Mouse (Mus musculus): ENCODE results near the gene Mrps16.
A peak's percentile ranks its signal among the peaks of the same experiment; 100 is the strongest.

Gene Mrps16

DNA sequence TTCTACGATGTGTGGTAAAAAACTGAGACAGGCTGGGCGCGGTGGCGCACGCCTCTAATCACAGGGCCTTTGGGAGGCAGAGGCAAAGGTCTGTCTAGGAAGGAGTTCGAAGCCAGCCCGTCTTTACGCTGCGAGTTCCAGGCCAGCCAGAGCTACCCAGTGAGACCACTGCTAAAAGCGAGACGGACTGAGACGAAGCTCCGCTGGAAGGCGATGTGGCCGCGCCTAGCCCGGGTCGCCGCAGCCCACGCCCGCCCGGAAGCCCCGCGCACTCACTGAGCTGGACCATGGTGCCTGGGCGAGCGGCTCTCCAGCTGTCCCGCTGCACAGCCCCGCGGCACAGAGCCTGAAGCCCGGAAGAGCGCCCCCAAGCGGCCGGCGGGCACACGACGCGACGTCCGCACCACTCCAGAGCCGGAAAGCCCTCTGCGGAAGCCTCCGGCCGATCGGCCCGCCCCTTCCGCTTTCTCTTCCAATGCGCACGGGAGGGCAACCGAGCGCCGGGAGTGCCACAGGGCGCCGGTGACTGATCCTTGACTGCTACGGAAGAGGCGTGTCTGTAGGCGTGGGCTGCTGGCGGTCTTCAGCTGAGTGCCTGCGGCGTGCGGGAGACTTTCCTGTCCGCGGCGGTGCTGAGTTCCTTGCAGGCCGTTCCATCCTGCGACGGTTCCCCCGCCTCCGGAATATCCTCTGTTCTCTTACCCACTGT, at the start of gene Mrps16:
Gene Mrps16 (minus strand): TSS at position 430 of the 709 bp plus-strand sequence.
- peak; percentile 95 for DNase-seq (ENCODE audit: low spot score)

DNA sequence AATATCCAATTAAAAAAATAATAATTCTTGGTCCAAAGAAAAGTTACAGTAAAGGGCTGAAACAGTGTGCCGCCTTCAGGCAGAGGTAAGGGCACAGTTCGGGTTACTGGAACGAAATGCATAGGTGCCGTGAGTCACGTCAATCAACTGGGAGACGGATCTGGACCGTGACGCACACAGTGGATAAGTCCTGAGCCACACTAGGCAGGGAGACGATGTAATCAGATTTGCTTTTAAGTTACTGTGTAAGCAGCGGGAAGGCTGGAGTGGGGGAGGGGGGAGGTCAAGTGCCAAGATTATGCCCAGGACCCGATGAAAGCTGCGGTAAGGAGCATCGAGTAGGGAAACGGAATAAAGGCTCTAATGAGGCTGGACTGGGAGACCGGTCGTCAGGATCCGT, 48.8 kb upstream of the Mrps16 start:
- DNase-seq (ENCODE audit: low spot score): no peak

DNA sequence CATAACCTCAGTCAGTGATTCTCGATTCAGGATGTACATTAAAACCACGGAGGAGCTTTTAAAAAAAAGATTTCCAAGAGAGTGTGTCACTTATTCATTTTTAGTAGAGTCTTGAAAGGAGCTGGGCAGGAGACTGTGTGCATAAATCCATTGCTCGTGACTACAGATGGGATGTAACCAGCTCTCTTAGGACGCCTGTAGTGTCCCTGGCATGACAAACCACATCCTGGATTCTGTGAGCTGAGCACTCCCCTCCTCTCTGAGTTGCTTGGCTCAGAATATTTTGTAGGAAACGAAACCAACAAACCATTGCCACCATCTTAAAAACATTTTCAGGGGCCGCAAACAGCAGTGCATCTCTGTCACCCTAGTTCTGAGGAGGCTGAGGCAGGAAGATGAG, 43.5 kb upstream of the Mrps16 start:
- no peak for DNase-seq (ENCODE audit: low spot score)

DNA sequence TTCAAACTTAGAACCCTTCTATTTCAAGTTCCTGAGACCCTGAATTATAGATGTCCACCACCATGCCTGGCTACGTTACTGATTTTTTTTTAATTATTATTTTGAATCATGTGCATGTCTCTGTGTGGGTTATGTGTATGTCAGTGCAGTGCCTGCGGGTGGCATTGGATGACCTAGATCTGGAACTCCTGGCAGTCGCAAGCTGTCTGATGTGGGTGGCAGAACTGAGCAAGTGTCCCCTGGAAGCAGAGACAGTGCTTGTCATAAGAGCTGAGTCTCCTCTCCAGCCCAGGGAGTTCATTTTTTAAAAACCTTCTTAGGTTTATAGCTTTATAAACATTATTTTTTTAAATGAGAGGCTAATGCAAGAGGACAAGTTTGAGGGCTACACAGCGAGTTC, 39.0 kb upstream of the Mrps16 start:
- no peak for DNase-seq (ENCODE audit: low spot score)

DNA sequence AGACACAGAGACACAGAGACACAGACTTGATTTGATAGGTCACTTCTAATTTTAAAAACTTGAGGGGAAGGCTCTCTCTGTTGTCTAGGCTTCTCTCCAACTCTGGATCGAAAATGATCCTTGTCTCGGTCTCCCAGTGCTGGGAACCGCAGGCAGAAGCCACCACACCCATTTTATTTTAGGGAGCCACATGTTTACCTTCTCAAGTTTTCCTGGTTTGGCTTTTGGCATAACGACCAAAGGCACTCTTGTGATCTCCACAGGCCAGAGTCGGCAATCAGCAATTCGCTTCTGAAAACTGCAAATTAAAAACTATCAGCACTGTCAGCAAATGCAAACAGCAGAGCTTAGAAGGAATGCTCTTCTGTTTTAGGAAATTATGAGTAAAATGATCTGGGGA, 38.3 kb upstream of the Mrps16 start:
- no peak for DNase-seq (ENCODE audit: low spot score)

DNA sequence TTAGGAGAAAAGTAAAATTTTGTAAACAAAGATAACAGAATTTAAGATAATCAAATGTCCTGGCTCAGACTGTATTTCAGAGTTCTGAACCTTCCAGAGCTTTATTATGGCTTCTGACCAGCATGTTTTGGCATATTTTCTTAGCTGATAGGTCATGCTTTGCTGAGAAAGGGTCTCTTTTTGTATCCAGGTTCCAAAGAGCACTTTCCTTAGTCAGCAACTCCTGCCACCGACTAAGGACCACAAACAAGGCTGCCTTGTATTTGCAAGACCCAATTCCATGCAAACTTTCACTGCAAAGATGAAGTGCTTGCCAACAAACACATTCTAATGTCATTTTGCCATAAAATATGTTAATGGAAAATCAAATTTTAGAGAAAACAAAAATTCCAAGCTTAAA, 36.4 kb upstream of the Mrps16 start:
- DNase-seq (ENCODE audit: low spot score): no peak

- DNase-seq (ENCODE audit: low spot score): no peak
These were observed 35.2 kb upstream of the Mrps16 start for GRCm38 (mm10) chr14:20428593-20428992.

- DNase-seq (ENCODE audit: low spot score): no peak
These were observed 29.6 kb upstream of the Mrps16 start for GRCm38 (mm10) chr14:20423046-20423445.

DNA sequence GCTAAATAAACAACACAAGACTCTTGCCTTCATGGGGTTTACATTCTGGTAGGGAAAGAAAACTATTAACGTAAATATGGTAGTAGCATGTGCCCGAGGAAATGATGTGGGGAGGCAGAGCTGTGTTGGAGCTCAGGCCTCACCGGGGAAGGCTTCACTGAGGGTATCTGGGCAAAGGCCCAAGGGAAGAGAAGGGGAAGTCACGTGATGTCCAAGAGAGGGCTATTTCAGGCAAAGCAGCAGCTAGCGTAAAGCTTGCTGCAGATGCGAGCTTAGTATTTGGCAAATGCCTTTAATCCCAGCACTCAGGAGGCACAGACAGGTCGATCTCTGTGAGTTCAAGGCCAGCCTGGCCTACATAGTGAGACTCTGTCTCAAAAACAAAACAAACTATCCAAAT, 28.8 kb upstream of the Mrps16 start:
- no peak for DNase-seq (ENCODE audit: low spot score)

- peak; percentile 40 for DNase-seq (ENCODE audit: low spot score)
These were observed 6.6 kb upstream of the Mrps16 start for GRCm38 (mm10) chr14:20400071-20400470.

GRCm38 (mm10) chr14:20398864-20399263, 5.4 kb upstream of the Mrps16 start:
- DNase-seq (ENCODE audit: low spot score): peak; percentile 39

- DNase-seq (ENCODE audit: low spot score): no peak
These were observed 3.8 kb upstream of the Mrps16 start for GRCm38 (mm10) chr14:20397220-20397619.

DNA sequence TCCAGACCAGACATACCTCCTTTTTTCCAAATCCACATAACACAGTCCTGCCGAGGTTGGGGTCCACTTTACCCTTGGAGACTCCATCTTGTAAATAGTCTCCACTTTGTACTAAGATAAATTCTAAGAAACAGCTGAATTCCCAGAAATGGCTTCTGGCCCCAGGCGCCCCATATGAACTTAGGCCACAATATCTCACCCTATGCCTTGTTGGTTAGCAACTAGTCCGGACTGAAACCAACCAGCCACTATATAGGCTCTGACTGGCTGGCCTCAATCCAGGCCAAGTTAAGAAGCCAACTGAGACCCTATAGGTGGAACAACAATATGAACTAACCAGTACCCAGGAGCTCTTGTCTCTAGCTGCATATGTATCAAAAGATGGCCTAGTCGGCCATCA, 1.1 kb downstream of the Mrps16 start:
- no peak for DNase-seq (ENCODE audit: low spot score)

DNA sequence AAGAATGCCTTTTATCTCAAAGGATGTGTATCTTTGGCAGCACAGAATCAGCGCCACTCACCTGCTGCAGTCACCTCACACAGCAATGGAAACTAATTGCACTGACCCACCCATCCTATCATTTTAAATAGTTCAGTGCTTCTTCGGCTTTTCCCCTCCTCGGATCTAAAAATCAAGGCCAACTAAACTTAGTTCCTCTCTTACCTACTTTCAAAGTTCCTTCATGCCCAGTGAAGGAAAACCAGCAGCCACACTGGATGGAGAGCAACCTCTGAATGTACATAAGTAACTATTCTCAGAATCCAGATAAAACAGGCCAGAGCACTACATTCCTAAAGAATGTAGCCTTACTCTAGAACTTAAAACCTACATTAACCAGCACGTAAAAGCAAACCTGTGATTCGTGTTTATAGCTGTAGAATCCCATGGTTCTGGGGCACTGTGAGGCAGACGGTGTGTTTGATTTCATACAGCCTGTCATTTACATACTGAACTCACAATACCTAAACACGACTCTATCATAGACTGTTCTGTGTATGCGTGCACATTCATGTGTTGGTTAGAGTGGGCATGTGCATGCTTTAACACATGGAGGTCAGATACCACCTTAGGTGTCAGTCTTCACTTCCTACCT, 3.9 kb downstream of the Mrps16 start:
- DNase-seq (ENCODE audit: low spot score): no peak

DNA sequence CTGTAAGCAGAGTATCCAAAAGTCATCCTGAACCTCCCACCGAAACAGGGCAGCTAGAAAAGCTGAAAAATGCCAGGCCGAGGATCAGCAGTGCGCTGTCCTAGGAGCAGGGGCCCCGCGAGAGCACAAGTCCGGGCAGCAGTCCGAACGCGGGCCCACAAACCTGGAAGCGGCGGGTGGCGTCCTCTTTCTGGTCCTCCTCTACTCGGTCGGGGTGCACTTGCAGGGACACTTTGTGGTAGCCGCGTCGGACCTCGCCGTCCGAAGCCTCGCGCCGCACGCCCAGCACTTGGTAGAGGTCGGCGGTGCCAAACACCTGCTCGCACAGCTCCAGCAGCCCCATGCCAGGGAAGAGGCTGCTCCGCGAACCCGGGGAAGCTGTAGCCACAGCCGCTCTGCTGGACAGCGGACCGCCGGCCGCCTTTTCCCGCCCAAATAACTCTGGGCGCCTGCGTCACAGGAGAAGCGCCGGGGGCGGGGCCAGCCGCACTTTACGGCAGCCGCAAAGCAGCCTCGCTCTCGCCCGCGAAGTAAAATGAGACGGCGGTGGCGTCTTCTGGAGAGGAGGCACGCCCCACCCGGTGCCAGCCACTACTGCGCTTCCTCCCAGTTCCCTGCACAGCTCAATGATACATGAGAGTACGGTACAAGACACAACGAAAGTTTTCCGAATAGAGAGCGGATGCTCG, 4.8 kb downstream of the Mrps16 start, which contains the start of gene Dnajc9:
Gene Dnajc9 (minus strand): TSS at position 470 of the 689 bp plus-strand sequence.
- peak; percentile 97 for DNase-seq (ENCODE audit: low spot score)

- no peak for DNase-seq (ENCODE audit: low spot score)
These were observed 13.5 kb downstream of the Mrps16 start for GRCm38 (mm10) chr14:20379753-20380430.

GRCm38 (mm10) chr14:20379087-20379640, 14.3 kb downstream of the Mrps16 start:
- DNase-seq (ENCODE audit: low spot score): no peak

- peak; percentile 32 for DNase-seq (ENCODE audit: low spot score)
These were observed 14.9 kb downstream of the Mrps16 start for GRCm38 (mm10) chr14:20378313-20379061.

- DNase-seq (ENCODE audit: low spot score): no peak
These were observed 16.3 kb downstream of the Mrps16 start for GRCm38 (mm10) chr14:20377112-20377521.

DNA sequence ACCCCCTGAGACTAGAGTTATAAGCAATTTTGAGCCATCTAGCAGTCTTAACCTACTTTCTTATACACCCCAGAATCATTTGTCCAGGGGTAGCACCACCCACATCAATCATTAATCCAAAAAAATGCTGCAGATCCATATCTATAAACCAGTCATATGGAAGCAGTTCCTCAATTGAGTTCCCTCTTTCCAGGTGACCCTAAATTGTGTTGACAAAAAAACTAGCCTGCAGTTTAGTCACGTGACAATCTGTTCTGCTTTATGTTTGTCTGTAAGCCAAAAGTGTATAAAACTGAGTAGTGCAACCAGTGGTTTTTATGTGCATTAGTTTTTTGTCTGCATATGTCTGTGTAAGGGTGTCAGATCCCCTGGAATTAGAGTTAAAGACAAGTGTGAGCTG, 21.6 kb downstream of the Mrps16 start:
- DNase-seq (ENCODE audit: low spot score): no peak

- no peak for DNase-seq (ENCODE audit: low spot score)
These were observed 22.6 kb downstream of the Mrps16 start for GRCm38 (mm10) chr14:20370798-20371197.

GRCm38 (mm10) chr14:20368271-20368670, 25.2 kb downstream of the Mrps16 start:
- DNase-seq (ENCODE audit: low spot score): no peak

Data from urinary bladder, postnatal 14 days (tissue).